Mouse (Mus musculus): Measurements from ENCODE around the gene Kcnk3. TPM values are rescaled to one million over a fixed set of nuclear protein-coding genes. Genes with fewer than 3 reads are reported as not detected.

The Kcnk3 gene
- polyA plus RNA-seq, 1 experiment from 2014 or later: 1.6 TPM

GRCm38 (mm10) chr5:30606424-30607073 lies 18.6 kb downstream of the Kcnk3 start:
- WGBS: 76% methylated on average over 16 of the region's 16 CpGs
- H3K4me2 ChIP-seq (replicated peaks): no peak overlapping the region
- H3K36me3 ChIP-seq: no peaks in the 10 kb centered on the region
- H3K4me1 ChIP-seq: peaks cover 7% of the 10 kb centered on the region; the same call in 1 of the 2 replicates
- ATAC-seq (ENCODE audit: low FRiP score): no peak
- H3K4me3 ChIP-seq: no peak overlapping the region
- no peaks in the 10 kb centered on the region for H3K9me3 ChIP-seq (replicated peaks)
- H3K27me3 ChIP-seq: 0 out of 2 replicates have a peak, but pooled peaks cover 2% of the 10 kb centered on the region
- no peak overlapping the region for H3K27ac ChIP-seq
- H3K9ac ChIP-seq: no peak overlapping the region

- H3K9me3 ChIP-seq (replicated peaks): no peaks in the 10 kb centered on the region
- no peak overlapping the region for H3K27ac ChIP-seq
- 87% methylated on average over 7 of the region's 7 CpGs for WGBS
- H3K4me3 ChIP-seq: no peak overlapping the region
- H3K4me1 ChIP-seq: peaks cover 2% of the 10 kb centered on the region; the same call in 1 of the 2 replicates
- no peaks in the 10 kb centered on the region for H3K36me3 ChIP-seq
- no peak overlapping the region for H3K9ac ChIP-seq
- no peak for ATAC-seq (ENCODE audit: low FRiP score)
- H3K4me2 ChIP-seq (replicated peaks): no peak overlapping the region
- 0 out of 2 replicates have a peak, but pooled peaks cover 2% of the 10 kb centered on the region for H3K27me3 ChIP-seq
Measured at GRCm38 (mm10) chr5:30609094-30609493, 21.1 kb downstream of the Kcnk3 start.

- H3K4me1 ChIP-seq: peaks cover 6% of the 10 kb centered on the region; the same call in 1 of the 2 replicates
- 82% methylated on average over 8 of the region's 8 CpGs for WGBS
- H3K4me3 ChIP-seq: no peak overlapping the region
Measured at GRCm38 (mm10) chr5:30609918-30610645, 22.1 kb downstream of the Kcnk3 start.

GRCm38 (mm10) chr5:30611091-30611490 lies 23.1 kb downstream of the Kcnk3 start:
- no peaks in the 10 kb centered on the region for H3K9me3 ChIP-seq (replicated peaks)
- no peak overlapping the region for H3K27ac ChIP-seq
- 55% methylated on average over 1 of the region's 1 CpGs for WGBS

More at GRCm38 (mm10) chr5:30609918-30610645, 22.1 kb downstream of the Kcnk3 start:
- H3K36me3 ChIP-seq: no peaks in the 10 kb centered on the region
- H3K27me3 ChIP-seq: 0 out of 2 replicates have a peak, but pooled peaks cover 2% of the 10 kb centered on the region
- ATAC-seq (ENCODE audit: low FRiP score): no peak
- no peak overlapping the region for H3K9ac ChIP-seq
- H3K4me2 ChIP-seq (replicated peaks): no peak overlapping the region
- no peaks in the 10 kb centered on the region for H3K9me3 ChIP-seq (replicated peaks)
- no peak overlapping the region for H3K27ac ChIP-seq

GRCm38 (mm10) chr5:30611689-30612088 lies 23.7 kb downstream of the Kcnk3 start:
- Histone ChIP-seq H3K36me3 (no peaks in the 10 kb centered on the region), H3K4me2 (replicated peaks) (no peak overlapping the region), H3K9ac (no peak overlapping the region), H3K27me3 (no peaks in the 10 kb centered on the region), H3K27ac (no peak overlapping the region), H3K4me3 (no peak overlapping the region), H3K4me1 (peaks cover 8% of the 10 kb centered on the region; the same call in 1 of the 2 replicates), H3K9me3 (replicated peaks) (no peaks in the 10 kb centered on the region)
- ATAC-seq (ENCODE audit: low FRiP score): no peak
- WGBS: 33% methylated on average over 3 of the region's 3 CpGs

More at GRCm38 (mm10) chr5:30611091-30611490, 23.1 kb downstream of the Kcnk3 start:
- Histone ChIP-seq H3K4me1 (peaks cover 6% of the 10 kb centered on the region; the same call in 1 of the 2 replicates), H3K4me3 (no peak overlapping the region), H3K36me3 (no peaks in the 10 kb centered on the region), H3K4me2 (replicated peaks) (no peak overlapping the region), H3K9ac (no peak overlapping the region), H3K27me3 (no peaks in the 10 kb centered on the region)
- no peak for ATAC-seq (ENCODE audit: low FRiP score)

GRCm38 (mm10) chr5:30612575-30612974 lies 24.6 kb downstream of the Kcnk3 start:
- Histone ChIP-seq H3K27me3 (no peaks in the 10 kb centered on the region), H3K4me3 (no peak overlapping the region), H3K27ac (no peak overlapping the region), H3K4me2 (replicated peaks) (no peak overlapping the region), H3K4me1 (peaks cover 11% of the 10 kb centered on the region; the same call in 1 of the 2 replicates), H3K9ac (no peak overlapping the region), H3K36me3 (no peaks in the 10 kb centered on the region), H3K9me3 (replicated peaks) (no peaks in the 10 kb centered on the region)
- 88% methylated on average over 4 of the region's 4 CpGs for WGBS
- no peak for ATAC-seq (ENCODE audit: low FRiP score)

GRCm38 (mm10) chr5:30613242-30613641 lies 25.3 kb downstream of the Kcnk3 start:
- no peaks in the 10 kb centered on the region for H3K36me3 ChIP-seq
- H3K4me3 ChIP-seq: no peak overlapping the region
- peaks cover 2% of the 10 kb centered on the region; the same call in 1 of the 2 replicates for H3K27me3 ChIP-seq
- peaks cover 14% of the 10 kb centered on the region; the same call in 1 of the 2 replicates for H3K4me1 ChIP-seq
- H3K4me2 ChIP-seq (replicated peaks): no peak overlapping the region
- no peaks in the 10 kb centered on the region for H3K9me3 ChIP-seq (replicated peaks)
- WGBS: 89% methylated on average over 8 of the region's 8 CpGs
- H3K9ac ChIP-seq: no peak overlapping the region
- no peak overlapping the region for H3K27ac ChIP-seq
- ATAC-seq (ENCODE audit: low FRiP score): no peak

- Histone ChIP-seq H3K4me1 (peaks cover 14% of the 10 kb centered on the region; the same call in 1 of the 2 replicates), H3K9ac (no peak overlapping the region), H3K4me2 (replicated peaks) (no peak overlapping the region), H3K9me3 (replicated peaks) (no peaks in the 10 kb centered on the region), H3K27me3 (peaks cover 8% of the 10 kb centered on the region; the same call in 1 of the 2 replicates), H3K4me3 (no peak overlapping the region), H3K36me3 (no peaks in the 10 kb centered on the region), H3K27ac (no peak overlapping the region)
- 43% methylated on average over 1 of the region's 1 CpGs for WGBS
- no peak for ATAC-seq (ENCODE audit: low FRiP score)
Measured at GRCm38 (mm10) chr5:30614221-30614620, 26.3 kb downstream of the Kcnk3 start.

GRCm38 (mm10) chr5:30615416-30615815 lies 27.4 kb downstream of the Kcnk3 start:
- H3K27me3 ChIP-seq: peaks cover 11% of the 10 kb centered on the region
- H3K36me3 ChIP-seq: no peaks in the 10 kb centered on the region
- H3K9me3 ChIP-seq (replicated peaks): no peaks in the 10 kb centered on the region
- H3K4me1 ChIP-seq: peaks cover 14% of the 10 kb centered on the region; the same call in 1 of the 2 replicates
- ATAC-seq (ENCODE audit: low FRiP score): no peak
- H3K27ac ChIP-seq: no peak overlapping the region
- 50% methylated on average over 6 of the region's 6 CpGs for WGBS
- H3K4me2 ChIP-seq (replicated peaks): no peak overlapping the region
- H3K4me3 ChIP-seq: no peak overlapping the region
- no peak overlapping the region for H3K9ac ChIP-seq

GRCm38 (mm10) chr5:30615819-30616218 lies 27.8 kb downstream of the Kcnk3 start:
- ATAC-seq (ENCODE audit: low FRiP score): no peak
- Histone ChIP-seq H3K27me3 (peaks cover 15% of the 10 kb centered on the region), H3K4me3 (no peak overlapping the region), H3K9ac (no peak overlapping the region), H3K27ac (no peak overlapping the region), H3K4me2 (replicated peaks) (no peak overlapping the region), H3K4me1 (peaks cover 14% of the 10 kb centered on the region; the same call in 1 of the 2 replicates), H3K36me3 (no peaks in the 10 kb centered on the region), H3K9me3 (replicated peaks) (no peaks in the 10 kb centered on the region)
- 81% methylated on average over 4 of the region's 4 CpGs for WGBS

GRCm38 (mm10) chr5:30616644-30617043 lies 28.7 kb downstream of the Kcnk3 start:
- H3K9ac ChIP-seq: no peak overlapping the region
- no peak overlapping the region for H3K4me2 ChIP-seq (replicated peaks)
- ATAC-seq (ENCODE audit: low FRiP score): peak; percentile 50
- no peak overlapping the region for H3K4me3 ChIP-seq
- WGBS: 33% methylated on average over 3 of the region's 3 CpGs
- peaks cover 14% of the 10 kb centered on the region; the same call in 1 of the 2 replicates for H3K4me1 ChIP-seq
- no peak overlapping the region; the same call in 1 of the 2 replicates for H3K27ac ChIP-seq
- H3K36me3 ChIP-seq: no peaks in the 10 kb centered on the region
- H3K27me3 ChIP-seq: peaks cover 23% of the 10 kb centered on the region
- H3K9me3 ChIP-seq (replicated peaks): no peaks in the 10 kb centered on the region

- Histone ChIP-seq H3K27me3 (peaks cover 30% of the 10 kb centered on the region), H3K9me3 (replicated peaks) (no peaks in the 10 kb centered on the region), H3K36me3 (no peaks in the 10 kb centered on the region), H3K4me3 (no peak overlapping the region), H3K27ac (no peak overlapping the region), H3K4me1 (peaks cover 20% of the 10 kb centered on the region), H3K9ac (no peak overlapping the region), H3K4me2 (replicated peaks) (no peak overlapping the region)
- ATAC-seq (ENCODE audit: low FRiP score): no peak
- 28% methylated on average over 3 of the region's 3 CpGs for WGBS
Measured at GRCm38 (mm10) chr5:30617357-30617756, 29.4 kb downstream of the Kcnk3 start.

Data from hindbrain, embryonic 12.5 days (tissue).